Mouse (Mus musculus) small intestine, adult 2 months (tissue): ENCODE data around the gene Strap. TPM values are rescaled to one million over a fixed set of nuclear protein-coding genes. Genes with fewer than 3 reads are reported as not detected.

ENCODE experiments used
- H3K27ac ChIP-seq: fragments of 200-500 bp; 2 replicates; pipeline ENCODE4 v1.5.1; 2012; ENCODE audit warnings: low read depth, low read length, control low read depth, inconsistent platforms; ENCODE audit not compliant: insufficient read depth
- H3K27me3 ChIP-seq: fragments of 200-500 bp; 2 replicates; pipeline ENCODE4 v1.6.1; 2012; ENCODE audit warnings: mild to moderate bottlenecking, moderate library complexity, low read length, inconsistent platforms; ENCODE audit not compliant: control insufficient read depth, insufficient read depth
- H3K36me3 ChIP-seq: fragments of 200-500 bp; 2 replicates; pipeline ENCODE4 v1.6.1; 2012; ENCODE audit warnings: mild to moderate bottlenecking, low read length, control low read depth, inconsistent platforms; ENCODE audit not compliant: control insufficient read depth, insufficient read depth
- H3K4me1 ChIP-seq: fragments of 200-500 bp; 2 replicates; pipeline ENCODE4 v1.6.1; 2012; ENCODE audit warnings: low read length, inconsistent platforms, mixed read lengths; ENCODE audit not compliant: control insufficient read depth, insufficient read depth, insufficient read length
- H3K4me3 ChIP-seq: fragments of 200-500 bp; 2 replicates; pipeline ENCODE4 v1.5.1; 2012; ENCODE audit warnings: low read depth, mild to moderate bottlenecking, control low read depth, inconsistent platforms, low read length, moderate library complexity
- CTCF ChIP-seq: fragments of 200-500 bp; IDR thresholded peaks from 2 replicates; pipeline ENCODE4 v1.5.1; 2012; ENCODE audit warnings: low read depth, mild to moderate bottlenecking, control low read depth, inconsistent platforms, low read length, moderate library complexity, mixed read lengths; ENCODE audit not compliant: insufficient replicate concordance, insufficient read length; ENCODE audit errors: extremely low read depth
- POLR2A ChIP-seq: fragments of 200-500 bp; IDR thresholded peaks from 2 replicates; pipeline ENCODE4 v1.6.1; 2012; ENCODE audit warnings: low read depth, mild to moderate bottlenecking, control low read depth, inconsistent platforms, low read length, moderate library complexity
- WGBS: fragments of 180-500 bp; shearing (Covaris S2); methylation state at CpG from one replicate; pipeline ENCODE4 v1.1.7; 2018; 5-methylcytosine and 5-hydroxymethylcytosine counted together
- polyA plus RNA-seq: library from polyadenylated mRNA; depleted of rRNA; stranded (reverse); fragments of >200 nt; gene quantifications from 2 replicates; pipeline ENCODE4 v1.2.3, GENCODE M21; 2012; rRNA removed

Gene Strap
- polyA plus RNA-seq, 1 experiment: 33.9 TPM

DNA sequence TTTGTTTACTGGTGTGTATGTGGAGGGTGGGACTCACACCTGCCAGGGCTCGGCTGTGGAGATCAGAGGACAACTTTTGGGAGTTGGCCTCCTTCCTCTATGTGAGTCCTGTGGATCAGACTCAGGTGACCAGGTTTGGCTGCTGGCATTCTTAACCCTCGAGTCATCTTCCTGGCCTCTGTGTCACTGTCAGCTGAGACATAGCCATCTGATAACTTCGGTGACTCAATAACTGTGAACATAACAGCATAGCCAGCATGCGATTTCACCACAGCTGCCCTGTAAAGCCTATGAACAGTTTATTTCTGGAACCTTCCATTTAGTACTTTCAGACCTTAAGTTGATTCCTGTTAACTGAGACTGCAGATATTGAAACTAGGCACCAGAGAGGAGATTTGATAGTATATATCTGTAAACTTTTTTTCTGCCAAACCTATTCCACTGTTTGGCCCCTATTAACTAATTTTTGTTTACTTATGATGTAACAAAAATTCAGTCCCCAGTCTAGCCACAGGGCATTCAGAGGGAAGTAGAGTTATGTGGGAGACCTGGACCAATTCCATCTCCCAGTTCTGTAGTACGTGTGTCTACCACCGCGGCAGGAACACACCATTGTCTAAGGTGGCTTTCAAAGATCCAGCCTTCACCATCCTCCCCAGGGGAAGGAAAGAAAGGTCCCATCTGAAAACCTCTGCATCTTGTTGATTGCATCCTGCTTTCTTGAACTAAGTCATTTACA lies 49.2 kb downstream of the Strap start:
- WGBS: 70% methylated on average over 7 of the region's 7 CpGs
- H3K36me3 ChIP-seq: peaks cover 44% of the 10 kb centered on the region
- H3K27ac ChIP-seq: no peak overlapping the region
- no peak for TF ChIP-seq CTCF
- no peak for TF ChIP-seq POLR2A
- no peaks in the 10 kb centered on the region for H3K4me1 ChIP-seq
- no peak overlapping the region for H3K4me3 ChIP-seq
- no peaks in the 10 kb centered on the region for H3K27me3 ChIP-seq

DNA sequence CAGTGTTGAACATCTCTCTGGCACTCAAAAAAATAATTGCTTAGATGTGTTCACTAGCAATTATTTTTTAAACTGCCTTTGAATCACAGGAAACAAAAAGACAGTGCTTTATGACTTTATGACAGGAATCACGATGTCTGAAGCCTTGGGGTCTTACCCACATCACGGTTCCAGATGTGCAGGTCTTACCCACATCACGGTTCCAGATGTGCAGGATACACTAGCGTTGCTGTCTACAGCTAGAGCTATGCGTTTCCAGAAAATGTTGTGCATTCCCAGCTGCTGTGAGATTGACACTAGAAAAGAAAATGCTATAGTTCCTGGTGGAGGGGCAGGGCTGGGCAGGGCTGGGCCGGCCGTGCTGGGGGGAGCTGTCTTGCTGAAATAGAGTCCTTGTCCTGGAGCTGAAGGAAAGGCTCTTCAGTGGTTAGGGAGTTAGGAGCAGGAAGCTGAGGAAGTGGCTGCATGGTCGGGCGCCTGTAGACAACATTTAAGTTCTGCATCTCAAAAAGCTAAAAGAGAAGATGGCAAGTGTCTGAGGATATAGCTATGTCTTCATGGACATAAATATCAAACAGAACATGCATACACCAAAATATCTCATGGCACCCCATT lies 54.2 kb downstream of the Strap start:
- Histone ChIP-seq H3K36me3 (peaks cover 31% of the 10 kb centered on the region), H3K4me3 (no peak overlapping the region), H3K4me1 (no peaks in the 10 kb centered on the region), H3K27me3 (no peaks in the 10 kb centered on the region), H3K27ac (no peak overlapping the region)
- 80% methylated on average over 9 of the region's 9 CpGs for WGBS
- TF ChIP-seq POLR2A (no peak), CTCF (no peak)

DNA sequence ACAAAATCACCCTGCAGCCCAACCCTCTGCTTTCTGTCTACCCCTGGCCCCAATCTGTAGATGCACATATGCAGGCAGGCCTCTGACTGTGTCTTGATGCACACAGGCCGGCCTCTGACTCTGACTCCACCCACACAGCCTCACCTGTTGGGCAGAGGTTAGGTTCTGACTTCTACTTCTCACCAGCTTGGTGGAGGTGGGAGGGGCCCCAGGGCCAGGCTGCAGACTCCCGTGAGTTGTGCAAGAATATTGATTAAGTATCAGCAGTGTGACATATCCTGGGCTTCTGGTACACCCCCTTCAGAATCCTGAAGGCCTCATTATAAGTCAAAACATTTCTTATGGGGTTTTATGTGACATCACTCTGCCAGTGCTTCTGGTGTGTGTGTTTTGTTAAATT lies 54.8 kb downstream of the Strap start:
- H3K27ac ChIP-seq: no peak overlapping the region
- no peak overlapping the region for H3K4me3 ChIP-seq
- 41% methylated on average over 2 of the region's 2 CpGs for WGBS
- H3K27me3 ChIP-seq: no peaks in the 10 kb centered on the region
- no peak for TF ChIP-seq CTCF
- TF ChIP-seq POLR2A: no peak
- H3K36me3 ChIP-seq: peaks cover 28% of the 10 kb centered on the region
- no peaks in the 10 kb centered on the region for H3K4me1 ChIP-seq

GRCm38 (mm10) chr6:137795494-137795893 lies 60.6 kb downstream of the Strap start:
- Histone ChIP-seq H3K27me3 (no peaks in the 10 kb centered on the region), H3K27ac (no peak overlapping the region), H3K4me1 (no peaks in the 10 kb centered on the region), H3K36me3 (peaks cover 38% of the 10 kb centered on the region), H3K4me3 (no peak overlapping the region)
- no peak for TF ChIP-seq CTCF
- WGBS: 66% methylated on average over 2 of the region's 2 CpGs

DNA sequence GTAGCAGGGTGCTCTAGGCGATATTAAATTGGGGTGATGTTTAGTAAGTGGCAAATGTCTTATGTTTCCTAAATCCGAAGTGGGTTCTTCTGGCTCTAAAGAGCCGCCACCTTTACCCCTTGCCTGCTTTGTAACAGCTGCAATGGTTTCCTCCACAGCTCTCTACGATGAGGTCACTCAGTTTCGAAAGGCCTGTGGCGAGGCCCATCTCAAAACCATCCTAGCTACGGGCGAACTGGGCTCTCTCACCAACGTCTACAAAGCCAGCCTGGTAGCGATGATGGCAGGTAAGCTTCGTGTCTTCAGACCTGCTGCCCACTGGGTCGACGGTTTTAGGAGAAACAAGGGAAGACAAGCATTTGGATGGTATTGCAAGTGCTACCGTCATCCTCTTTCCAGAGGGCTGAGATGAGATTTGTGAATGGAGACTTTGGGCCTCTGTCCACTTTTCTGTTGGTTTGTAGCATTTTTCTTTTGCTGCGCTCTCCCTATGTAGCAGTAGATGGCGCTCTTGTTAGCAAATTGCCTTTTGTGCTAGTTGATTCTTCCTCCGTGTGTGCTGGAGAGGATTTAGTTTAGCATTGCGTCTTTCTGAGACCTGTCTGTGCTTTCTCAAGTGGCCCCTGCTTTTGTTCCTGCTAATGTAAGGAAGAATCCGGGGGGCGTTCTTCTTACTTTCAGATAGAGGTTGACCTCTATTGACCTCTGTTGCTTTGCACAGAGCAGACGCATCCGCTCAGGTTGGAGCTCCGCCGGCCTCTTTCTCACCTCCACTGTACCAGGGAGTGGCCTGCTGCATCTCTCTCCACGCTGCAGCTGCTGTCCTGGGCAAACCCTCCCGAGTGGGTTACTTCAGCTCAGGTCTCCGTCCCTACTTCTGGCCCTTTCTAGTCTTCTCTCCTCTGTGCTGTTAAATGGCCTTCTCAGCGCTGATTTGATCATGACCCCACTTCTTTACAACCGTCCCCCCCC lies 62.0 kb downstream of the Strap start:
- H3K27me3 ChIP-seq: no peaks in the 10 kb centered on the region
- H3K27ac ChIP-seq: no peak overlapping the region
- peaks cover 39% of the 10 kb centered on the region for H3K36me3 ChIP-seq
- TF ChIP-seq POLR2A (no peak), CTCF (no peak)
- WGBS: 80% methylated on average over 29 of the region's 29 CpGs
- no peak overlapping the region for H3K4me3 ChIP-seq
- H3K4me1 ChIP-seq: no peaks in the 10 kb centered on the region

DNA sequence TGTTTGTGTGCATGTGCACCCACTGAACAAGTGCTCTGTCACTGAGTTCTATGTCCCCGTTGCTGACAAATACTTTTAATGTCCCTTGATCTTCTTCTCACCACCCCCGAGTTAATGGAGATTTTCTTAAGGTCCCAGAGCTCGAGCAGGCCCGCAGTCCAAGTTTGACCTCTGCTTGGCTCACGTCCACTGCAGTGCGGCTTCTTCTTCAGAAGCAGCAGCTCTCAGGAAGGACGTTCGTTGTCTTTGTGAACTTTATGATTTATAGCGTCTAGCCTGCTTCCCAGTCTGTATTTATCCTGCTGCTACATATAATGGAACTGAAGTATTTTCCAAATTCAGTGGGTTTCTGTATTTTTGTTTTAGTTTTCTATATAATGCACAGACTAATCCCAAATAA lies 64.4 kb downstream of the Strap start:
- H3K27me3 ChIP-seq: no peaks in the 10 kb centered on the region
- H3K27ac ChIP-seq: no peak overlapping the region
- peaks cover 40% of the 10 kb centered on the region for H3K36me3 ChIP-seq
- no peaks in the 10 kb centered on the region for H3K4me1 ChIP-seq
- TF ChIP-seq CTCF (no peak), POLR2A (no peak)
- WGBS: 82% methylated on average over 9 of the region's 9 CpGs
- H3K4me3 ChIP-seq: no peak overlapping the region

Other genes with a start within 250 kb of the Strap start
- 21.9 and 66.0 TPM in 2 replicates for gene Eps8, start 80.2 kb upstream of the Strap start, polyA plus RNA-seq
- 11.8 and 23.9 TPM in 2 replicates for gene Dera, start 19.5 kb downstream of the Strap start, polyA plus RNA-seq